Mouse (Mus musculus) lung, postnatal 0 days (tissue): Measurements from ENCODE around the gene Lzts2.

Source experiments
- CTCF ChIP-seq: IDR thresholded peaks from 2 replicates; pipeline ENCODE4 v1.5.1; 2016; ENCODE audit warnings: antibody characterized with exemption, mild to moderate bottlenecking
- EP300 ChIP-seq: IDR thresholded peaks from 2 replicates; pipeline ENCODE4 v1.6.1; 2016; ENCODE audit warnings: antibody characterized with exemption, mild to moderate bottlenecking, control low read depth

DNA sequence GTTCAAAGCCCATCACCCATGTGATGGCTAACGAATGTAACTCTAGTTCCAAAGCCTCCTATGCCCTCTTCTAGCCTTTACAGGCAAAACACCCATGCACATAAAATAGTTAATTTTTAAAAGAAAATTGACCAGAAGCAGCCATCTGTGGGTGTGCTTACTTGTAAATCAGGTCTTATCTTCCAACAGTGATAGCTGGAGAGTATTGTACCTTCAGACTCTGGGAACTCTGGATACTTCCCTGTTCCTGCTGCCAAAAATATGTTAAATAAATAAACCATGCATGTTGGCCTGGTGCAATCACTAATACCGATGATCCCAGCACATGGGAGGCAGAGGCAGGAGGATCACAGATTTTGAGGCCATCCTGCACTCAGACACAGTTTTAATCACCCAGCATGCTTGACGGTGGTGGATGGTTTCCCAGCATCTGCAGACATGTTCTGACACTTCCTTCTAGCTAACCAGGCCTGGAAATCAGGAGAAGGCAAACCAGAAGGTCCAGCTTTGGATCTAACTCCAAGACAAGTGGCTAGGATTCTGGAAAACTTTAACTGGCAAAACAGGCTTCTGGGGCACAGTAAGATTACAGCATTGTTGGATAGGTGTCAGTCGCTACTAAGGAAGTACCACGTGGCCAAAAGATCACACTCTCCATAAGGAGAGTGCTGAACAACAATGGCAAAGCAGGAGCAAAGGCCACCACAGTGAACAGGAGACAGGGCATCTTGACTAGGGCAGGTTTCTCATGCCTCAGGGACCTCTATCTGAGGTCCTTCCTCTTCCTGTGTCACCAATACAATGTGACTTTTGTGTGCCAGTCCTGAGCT is 28.8 kb upstream of the Lzts2 start:
- TF ChIP-seq CTCF (no peak), EP300 (no peak)
